Mouse (Mus musculus): ENCODE data around the gene Rbfox3. TPM values are rescaled to one million over a fixed set of nuclear protein-coding genes. Genes with fewer than 3 reads are reported as not detected.

Rbfox3 gene
- polyA plus RNA-seq, 1 experiment from 2014 or later, result 6.9 TPM

DNA sequence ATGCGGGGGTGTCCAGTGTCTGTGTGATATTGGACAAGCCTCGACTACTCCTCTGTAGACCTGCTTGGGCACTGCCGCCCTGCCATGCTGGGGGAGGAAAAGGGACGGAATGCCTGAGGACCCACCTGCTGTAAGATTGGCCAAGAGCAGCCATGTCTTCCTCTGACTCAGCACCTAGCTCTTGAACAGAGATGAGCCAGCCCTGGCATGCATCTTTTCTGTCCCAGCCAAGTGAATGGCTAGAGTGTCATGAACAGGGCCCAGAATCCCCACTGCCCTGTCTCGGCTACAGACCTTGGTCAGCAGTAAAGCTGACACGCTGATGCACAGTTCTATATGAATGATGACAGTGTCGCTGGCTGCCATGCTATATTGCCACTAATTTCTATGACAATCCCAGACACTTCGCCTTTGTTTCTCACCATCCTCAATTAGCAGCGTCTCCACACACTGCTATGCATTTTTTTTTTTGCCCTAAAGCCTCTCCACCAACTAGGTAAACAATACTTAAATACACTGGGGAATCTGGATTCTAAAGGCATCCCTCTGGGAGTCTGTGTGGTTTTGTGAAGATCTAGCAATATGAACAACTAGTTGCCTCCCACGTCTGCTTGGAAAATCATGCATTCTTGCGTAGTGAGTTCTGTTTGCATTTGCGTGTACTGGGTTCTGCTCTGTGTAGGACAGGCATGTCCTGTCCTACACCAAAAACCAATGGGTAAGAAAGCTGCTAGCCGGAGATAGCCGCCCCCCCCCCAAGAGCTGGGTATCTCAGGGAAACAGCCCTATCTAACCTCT is 257.7 kb downstream of the Rbfox3 start:
- H3K27ac ChIP-seq (ENCODE audit: low read depth, low read length), result no peak overlapping the region
- WGBS, result 88% methylated on average over 14 of the region's 14 CpGs
- no peaks in the 10 kb centered on the region for H3K36me3 ChIP-seq (ENCODE audit: control insufficient read depth, insufficient read depth, low read length)
- DNase-seq (ENCODE audit: low spot score), result no peak
- no peak overlapping the region for H3K4me3 ChIP-seq (ENCODE audit: low read depth, low read length)
- H3K27me3 ChIP-seq (ENCODE audit: control insufficient read depth, insufficient read depth, low read length), result no peaks in the 10 kb centered on the region
- H3K4me2 ChIP-seq (ENCODE audit: low read depth, low read length, severe bottlenecking), result no peak overlapping the region
- no peaks in the 10 kb centered on the region for H3K4me1 ChIP-seq (replicated peaks; ENCODE audit: control insufficient read depth, insufficient read depth, low read length)
- no peak overlapping the region for H3K9ac ChIP-seq (ENCODE audit: low read length)
- ATAC-seq (replicated peaks; ENCODE audit: low FRiP score), result no peak
- H3K9me3 ChIP-seq (ENCODE audit: control insufficient read depth, low read length), result no peaks in the 10 kb centered on the region

DNA sequence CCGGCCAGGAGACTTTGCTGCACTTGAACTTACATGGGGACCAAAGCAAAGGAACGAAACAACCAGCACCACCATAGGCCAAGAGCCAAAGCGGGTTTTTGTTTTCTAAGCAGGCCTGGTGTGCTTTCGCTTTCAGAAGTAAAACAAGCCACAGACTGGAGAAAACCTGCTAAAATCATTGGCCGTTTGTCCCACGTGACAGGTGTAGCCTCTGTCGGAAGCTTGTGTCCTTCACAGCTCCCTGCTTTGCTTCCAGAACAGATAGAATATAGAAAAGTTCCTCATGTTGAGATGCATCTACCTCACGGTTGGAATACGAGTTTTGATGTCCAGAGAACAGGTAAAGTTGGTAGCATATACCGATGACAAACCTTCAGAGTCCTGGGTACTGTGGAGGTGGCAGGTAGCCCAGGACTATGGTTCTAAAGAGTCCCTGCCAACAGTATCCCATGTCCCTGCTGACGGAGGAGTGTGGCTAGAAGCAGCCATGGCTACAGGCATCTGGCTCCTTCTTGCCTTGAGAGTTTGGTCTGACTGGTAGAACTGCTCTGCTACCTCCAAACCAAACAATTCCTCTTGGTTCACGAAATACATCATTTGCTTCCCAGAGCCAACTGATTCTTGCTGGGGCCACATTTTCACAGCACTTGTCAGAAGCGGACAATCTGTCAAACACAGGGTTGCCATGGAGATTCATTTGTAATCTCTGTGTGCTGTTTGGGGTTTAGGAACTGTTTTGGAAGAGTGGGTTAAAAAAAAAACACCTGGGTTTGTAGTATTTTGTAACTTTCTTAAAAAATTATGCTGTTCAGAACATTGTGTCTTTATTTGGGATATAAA is 258.8 kb downstream of the Rbfox3 start:
- H3K27ac ChIP-seq (ENCODE audit: low read depth, low read length), result no peak overlapping the region
- H3K27me3 ChIP-seq (ENCODE audit: control insufficient read depth, insufficient read depth, low read length), result no peaks in the 10 kb centered on the region
- no peaks in the 10 kb centered on the region for H3K9me3 ChIP-seq (ENCODE audit: control insufficient read depth, low read length)
- no peaks in the 10 kb centered on the region for H3K4me1 ChIP-seq (replicated peaks; ENCODE audit: control insufficient read depth, insufficient read depth, low read length)
- H3K36me3 ChIP-seq (ENCODE audit: control insufficient read depth, insufficient read depth, low read length), result no peaks in the 10 kb centered on the region
- H3K9ac ChIP-seq (ENCODE audit: low read length), result no peak overlapping the region
- ATAC-seq (replicated peaks; ENCODE audit: low FRiP score) (no peak), DNase-seq (ENCODE audit: low spot score) (no peak)
- H3K4me3 ChIP-seq (ENCODE audit: low read depth, low read length), result no peak overlapping the region
- WGBS, result 83% methylated on average over 13 of the region's 13 CpGs
- no peak overlapping the region for H3K4me2 ChIP-seq (ENCODE audit: low read depth, low read length, severe bottlenecking)

DNA sequence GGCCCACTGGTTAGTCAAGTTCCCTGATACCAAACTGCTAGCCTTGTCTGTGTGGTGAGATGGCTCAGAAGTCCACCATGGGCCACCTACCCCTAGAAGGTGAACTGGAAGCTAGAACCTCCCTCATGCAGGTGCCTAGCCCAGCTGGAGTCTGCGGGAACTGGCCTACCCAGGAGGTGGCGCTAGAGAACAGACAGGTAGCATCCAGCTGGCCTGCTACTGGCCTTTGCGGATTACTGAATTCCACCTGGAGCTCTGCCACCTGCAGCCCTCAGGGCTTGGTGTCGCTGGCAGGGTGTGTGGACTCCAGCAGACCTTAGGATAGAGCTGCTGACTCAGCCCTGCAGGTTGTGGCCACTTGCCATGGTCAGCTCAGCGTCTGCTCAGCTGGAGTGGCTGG is 263.0 kb downstream of the Rbfox3 start:
- Histone ChIP-seq H3K4me3 (ENCODE audit: low read depth, low read length) (no peak overlapping the region), H3K27me3 (ENCODE audit: control insufficient read depth, insufficient read depth, low read length) (no peaks in the 10 kb centered on the region), H3K4me2 (ENCODE audit: low read depth, low read length, severe bottlenecking) (no peak overlapping the region), H3K4me1 (replicated peaks; ENCODE audit: control insufficient read depth, insufficient read depth, low read length) (no peaks in the 10 kb centered on the region), H3K36me3 (ENCODE audit: control insufficient read depth, insufficient read depth, low read length) (no peaks in the 10 kb centered on the region), H3K9me3 (ENCODE audit: control insufficient read depth, low read length) (no peaks in the 10 kb centered on the region), H3K9ac (ENCODE audit: low read length) (no peak overlapping the region), H3K27ac (ENCODE audit: low read depth, low read length) (no peak overlapping the region)
- 18% methylated on average over 5 of the region's 5 CpGs for WGBS
- no peak for ATAC-seq (replicated peaks; ENCODE audit: low FRiP score)
- peak; percentile 63 for DNase-seq (ENCODE audit: low spot score)

DNA sequence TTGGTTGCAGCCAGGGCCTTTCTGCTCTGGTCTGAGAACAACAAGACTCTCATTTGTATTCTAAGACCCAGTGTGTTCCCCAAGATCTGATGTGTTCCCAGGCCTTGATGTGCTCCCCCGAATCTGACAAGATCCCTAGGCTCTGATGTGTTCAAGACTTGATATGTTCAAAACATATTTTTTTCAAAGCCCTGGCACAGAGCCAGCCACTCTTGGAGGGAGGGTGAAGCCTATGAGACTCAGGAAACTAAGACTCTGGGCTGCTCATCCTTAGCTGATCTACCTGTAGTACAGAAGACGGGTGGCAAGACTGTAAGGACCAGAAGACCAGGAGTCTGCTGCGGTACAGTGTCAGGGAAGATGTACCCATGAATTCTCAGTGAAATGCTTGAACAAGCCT is 264.5 kb downstream of the Rbfox3 start:
- H3K9ac ChIP-seq (ENCODE audit: low read length), result no peak overlapping the region
- no peaks in the 10 kb centered on the region for H3K36me3 ChIP-seq (ENCODE audit: control insufficient read depth, insufficient read depth, low read length)
- WGBS, result 88% methylated on average over 3 of the region's 3 CpGs
- H3K27me3 ChIP-seq (ENCODE audit: control insufficient read depth, insufficient read depth, low read length), result no peaks in the 10 kb centered on the region
- ATAC-seq (replicated peaks; ENCODE audit: low FRiP score) (no peak), DNase-seq (ENCODE audit: low spot score) (no peak)
- H3K27ac ChIP-seq (ENCODE audit: low read depth, low read length), result no peak overlapping the region
- H3K9me3 ChIP-seq (ENCODE audit: control insufficient read depth, low read length), result no peaks in the 10 kb centered on the region
- no peak overlapping the region for H3K4me3 ChIP-seq (ENCODE audit: low read depth, low read length)
- H3K4me1 ChIP-seq (replicated peaks; ENCODE audit: control insufficient read depth, insufficient read depth, low read length), result no peaks in the 10 kb centered on the region
- no peak overlapping the region for H3K4me2 ChIP-seq (ENCODE audit: low read depth, low read length, severe bottlenecking)

DNA sequence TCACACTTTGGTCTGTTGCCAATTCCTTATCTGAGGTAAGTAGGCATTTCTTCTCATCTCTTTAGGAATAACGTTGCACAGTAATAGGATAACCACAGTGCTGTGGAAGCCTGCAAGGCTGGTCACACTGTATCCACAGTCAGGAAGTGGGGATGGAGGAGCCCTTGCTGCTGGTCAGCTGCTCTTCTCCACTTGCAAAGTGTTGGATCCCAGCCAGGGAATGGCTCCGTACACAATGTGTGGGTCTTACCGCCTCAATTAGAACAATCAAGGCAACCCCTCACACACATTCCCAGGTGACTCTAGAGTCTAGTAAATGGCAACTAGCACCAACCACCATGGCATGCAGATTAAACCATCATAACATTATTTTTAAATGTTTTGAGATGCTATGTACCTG is 266.2 kb downstream of the Rbfox3 start:
- DNase-seq (ENCODE audit: low spot score), result no peak
- Histone ChIP-seq H3K27ac (ENCODE audit: low read depth, low read length) (no peak overlapping the region), H3K27me3 (ENCODE audit: control insufficient read depth, insufficient read depth, low read length) (no peaks in the 10 kb centered on the region), H3K36me3 (ENCODE audit: control insufficient read depth, insufficient read depth, low read length) (no peaks in the 10 kb centered on the region), H3K4me3 (ENCODE audit: low read depth, low read length) (no peak overlapping the region), H3K4me2 (ENCODE audit: low read depth, low read length, severe bottlenecking) (no peak overlapping the region), H3K4me1 (replicated peaks; ENCODE audit: control insufficient read depth, insufficient read depth, low read length) (no peaks in the 10 kb centered on the region), H3K9me3 (ENCODE audit: control insufficient read depth, low read length) (no peaks in the 10 kb centered on the region), H3K9ac (ENCODE audit: low read length) (no peak overlapping the region)
- 86% methylated on average over 3 of the region's 3 CpGs for WGBS
- no peak for ATAC-seq (replicated peaks; ENCODE audit: low FRiP score)

DNA sequence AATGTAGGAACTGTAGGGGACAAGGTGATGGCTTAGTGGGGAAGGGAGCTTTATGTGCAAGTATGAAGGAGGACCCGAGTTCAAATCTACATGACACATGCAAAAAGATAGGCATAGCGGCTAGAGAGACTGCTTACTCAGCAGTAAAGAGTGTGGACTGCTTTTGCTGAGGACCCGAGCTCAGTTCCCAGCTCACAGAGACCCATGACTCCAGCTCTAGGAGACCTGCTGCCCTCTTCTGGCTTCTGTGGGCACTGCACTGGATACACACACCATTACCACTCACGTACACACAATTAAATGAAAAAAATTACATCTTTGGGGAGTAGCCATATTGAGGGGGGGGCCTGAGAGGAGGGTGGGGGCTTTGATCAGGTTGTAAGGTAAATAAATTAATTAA is 270.7 kb downstream of the Rbfox3 start:
- H3K4me1 ChIP-seq (replicated peaks; ENCODE audit: control insufficient read depth, insufficient read depth, low read length), result no peaks in the 10 kb centered on the region
- no peak overlapping the region for H3K4me3 ChIP-seq (ENCODE audit: low read depth, low read length)
- no peak overlapping the region for H3K4me2 ChIP-seq (ENCODE audit: low read depth, low read length, severe bottlenecking)
- 87% methylated on average over 4 of the region's 4 CpGs for WGBS
- no peaks in the 10 kb centered on the region for H3K9me3 ChIP-seq (ENCODE audit: control insufficient read depth, low read length)
- ATAC-seq (replicated peaks; ENCODE audit: low FRiP score) (no peak), DNase-seq (ENCODE audit: low spot score) (no peak)
- no peak overlapping the region for H3K9ac ChIP-seq (ENCODE audit: low read length)
- no peak overlapping the region for H3K27ac ChIP-seq (ENCODE audit: low read depth, low read length)
- H3K27me3 ChIP-seq (ENCODE audit: control insufficient read depth, insufficient read depth, low read length), result no peaks in the 10 kb centered on the region
- no peaks in the 10 kb centered on the region for H3K36me3 ChIP-seq (ENCODE audit: control insufficient read depth, insufficient read depth, low read length)

DNA sequence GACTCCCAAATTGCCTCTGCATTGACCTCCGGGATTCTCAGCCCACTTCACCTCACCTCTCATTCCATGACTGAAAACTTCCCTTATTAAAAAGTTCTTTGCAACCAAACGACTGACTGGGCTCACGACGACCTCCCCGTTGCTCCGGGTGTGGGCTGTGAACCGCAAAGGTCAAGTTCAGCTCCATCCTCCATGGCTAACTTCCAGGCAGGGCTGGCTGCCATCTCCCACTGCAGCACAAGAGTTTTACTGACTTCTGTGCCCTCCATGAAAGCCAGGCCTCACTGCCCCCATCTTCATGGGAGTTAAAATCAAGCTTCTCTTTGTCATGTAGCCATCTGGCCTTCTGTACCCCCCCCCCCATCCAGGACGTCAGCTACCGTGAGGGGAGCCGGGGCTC is 273.7 kb downstream of the Rbfox3 start:
- no peak overlapping the region for H3K9ac ChIP-seq (ENCODE audit: low read length)
- DNase-seq (ENCODE audit: low spot score) (no peak), ATAC-seq (replicated peaks; ENCODE audit: low FRiP score) (no peak)
- H3K4me2 ChIP-seq (ENCODE audit: low read depth, low read length, severe bottlenecking), result no peak overlapping the region
- H3K4me1 ChIP-seq (replicated peaks; ENCODE audit: control insufficient read depth, insufficient read depth, low read length), result no peaks in the 10 kb centered on the region
- no peaks in the 10 kb centered on the region for H3K9me3 ChIP-seq (ENCODE audit: control insufficient read depth, low read length)
- H3K36me3 ChIP-seq (ENCODE audit: control insufficient read depth, insufficient read depth, low read length), result no peaks in the 10 kb centered on the region
- no peaks in the 10 kb centered on the region for H3K27me3 ChIP-seq (ENCODE audit: control insufficient read depth, insufficient read depth, low read length)
- H3K4me3 ChIP-seq (ENCODE audit: low read depth, low read length), result no peak overlapping the region
- no peak overlapping the region for H3K27ac ChIP-seq (ENCODE audit: low read depth, low read length)
- 79% methylated on average over 10 of the region's 10 CpGs for WGBS

DNA sequence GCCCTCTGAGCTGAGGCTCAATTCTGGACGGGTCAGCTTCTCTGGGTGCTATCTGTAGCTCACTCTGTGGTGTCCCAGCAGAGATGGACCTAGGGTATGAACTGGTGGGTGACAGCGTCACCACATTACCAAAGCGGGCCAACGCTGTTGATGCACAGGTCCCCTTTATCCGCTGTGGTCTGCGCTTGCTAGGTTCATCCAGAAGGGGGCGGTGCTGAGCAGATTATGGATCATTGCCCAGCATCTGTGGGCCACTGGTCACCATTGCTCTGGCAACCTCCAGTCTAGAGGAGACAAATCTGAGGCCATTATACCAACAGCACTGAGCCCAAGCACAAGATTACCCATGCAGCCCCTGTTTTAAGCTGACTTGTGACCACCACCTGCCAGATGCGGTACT is 276.8 kb downstream of the Rbfox3 start:
- H3K36me3 ChIP-seq (ENCODE audit: control insufficient read depth, insufficient read depth, low read length), result no peaks in the 10 kb centered on the region
- no peak overlapping the region for H3K4me2 ChIP-seq (ENCODE audit: low read depth, low read length, severe bottlenecking)
- H3K27ac ChIP-seq (ENCODE audit: low read depth, low read length), result no peak overlapping the region
- 49% methylated on average over 8 of the region's 8 CpGs for WGBS
- H3K9me3 ChIP-seq (ENCODE audit: control insufficient read depth, low read length), result no peaks in the 10 kb centered on the region
- H3K4me3 ChIP-seq (ENCODE audit: low read depth, low read length), result no peak overlapping the region
- H3K27me3 ChIP-seq (ENCODE audit: control insufficient read depth, insufficient read depth, low read length), result no peaks in the 10 kb centered on the region
- DNase-seq (ENCODE audit: low spot score) (peak; percentile 59), ATAC-seq (replicated peaks; ENCODE audit: low FRiP score) (no peak)
- no peak overlapping the region for H3K9ac ChIP-seq (ENCODE audit: low read length)
- no peaks in the 10 kb centered on the region for H3K4me1 ChIP-seq (replicated peaks; ENCODE audit: control insufficient read depth, insufficient read depth, low read length)

Measured in forebrain, embryonic 11.5 days (tissue).